Mouse (Mus musculus): ENCODE results near the gene Ptpra. TPM values are rescaled to one million over a fixed set of nuclear protein-coding genes. Genes with fewer than 3 reads are reported as not detected.
A peak's percentile ranks its signal among the peaks of the same experiment; 100 is the strongest.

Gene Ptpra
- polyA plus RNA-seq, 1 experiment from 2014 or later, result 158 TPM

- no peak overlapping the region for H3K27ac ChIP-seq
- H3K4me1 ChIP-seq (replicated peaks; ENCODE audit: control insufficient read depth, insufficient read depth, low read length), result peaks cover 36% of the 10 kb centered on the region
- peaks cover 6% of the 10 kb centered on the region; the same call in 1 of the 2 replicates for H3K27me3 ChIP-seq (ENCODE audit: control insufficient read depth, insufficient read depth, low read length)
- DNase-seq (ENCODE audit: low spot score) (no peak), ATAC-seq (ENCODE audit: low FRiP score) (no peak)
- H3K9me3 ChIP-seq (ENCODE audit: control insufficient read depth, low read length), result no peaks in the 10 kb centered on the region
- 56% methylated on average over 2 of the region's 2 CpGs for WGBS
- H3K36me3 ChIP-seq (replicated peaks; ENCODE audit: control insufficient read depth, insufficient read depth), result no peaks in the 10 kb centered on the region
- no peak overlapping the region for H3K4me2 ChIP-seq (replicated peaks)
- H3K4me3 ChIP-seq (replicated peaks; ENCODE audit: low read length), result no peak overlapping the region
- no peak overlapping the region for H3K9ac ChIP-seq
Observed at GRCm38 (mm10) chr2:130452266-130452665, 2.2 kb downstream of the Ptpra start.

DNA sequence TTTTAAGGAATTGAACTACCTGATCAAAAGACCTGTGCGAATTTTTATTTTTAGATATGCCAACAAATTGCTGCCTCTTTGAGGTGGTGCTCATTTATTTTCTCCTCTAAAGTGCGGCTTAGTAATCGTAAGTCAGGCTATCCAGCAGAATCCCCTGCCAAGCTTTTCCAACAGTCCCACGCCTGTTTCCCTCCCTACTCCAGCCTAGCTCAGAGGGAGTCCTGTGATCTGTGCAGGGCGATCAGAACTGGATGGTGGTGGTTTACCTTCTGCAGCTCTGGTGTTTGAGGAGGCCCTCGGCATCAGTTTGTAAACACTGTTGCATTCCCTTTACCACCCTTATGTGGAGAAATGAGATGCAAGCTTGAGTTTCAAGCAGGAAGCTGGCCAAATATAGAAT, 3.3 kb downstream of the Ptpra start:
- H3K4me1 ChIP-seq (replicated peaks; ENCODE audit: control insufficient read depth, insufficient read depth, low read length), result peaks cover 36% of the 10 kb centered on the region
- WGBS, result 73% methylated on average over 6 of the region's 6 CpGs
- H3K27ac ChIP-seq, result no peak overlapping the region
- H3K9me3 ChIP-seq (ENCODE audit: control insufficient read depth, low read length), result no peaks in the 10 kb centered on the region
- H3K36me3 ChIP-seq (replicated peaks; ENCODE audit: control insufficient read depth, insufficient read depth), result no peaks in the 10 kb centered on the region
- ATAC-seq (ENCODE audit: low FRiP score) (no peak), DNase-seq (ENCODE audit: low spot score) (no peak)
- no peak overlapping the region for H3K4me2 ChIP-seq (replicated peaks)
- no peak overlapping the region for H3K4me3 ChIP-seq (replicated peaks; ENCODE audit: low read length)
- no peak overlapping the region for H3K9ac ChIP-seq
- H3K27me3 ChIP-seq (ENCODE audit: control insufficient read depth, insufficient read depth, low read length), result peaks cover 1% of the 10 kb centered on the region; the same call in 1 of the 2 replicates

DNA sequence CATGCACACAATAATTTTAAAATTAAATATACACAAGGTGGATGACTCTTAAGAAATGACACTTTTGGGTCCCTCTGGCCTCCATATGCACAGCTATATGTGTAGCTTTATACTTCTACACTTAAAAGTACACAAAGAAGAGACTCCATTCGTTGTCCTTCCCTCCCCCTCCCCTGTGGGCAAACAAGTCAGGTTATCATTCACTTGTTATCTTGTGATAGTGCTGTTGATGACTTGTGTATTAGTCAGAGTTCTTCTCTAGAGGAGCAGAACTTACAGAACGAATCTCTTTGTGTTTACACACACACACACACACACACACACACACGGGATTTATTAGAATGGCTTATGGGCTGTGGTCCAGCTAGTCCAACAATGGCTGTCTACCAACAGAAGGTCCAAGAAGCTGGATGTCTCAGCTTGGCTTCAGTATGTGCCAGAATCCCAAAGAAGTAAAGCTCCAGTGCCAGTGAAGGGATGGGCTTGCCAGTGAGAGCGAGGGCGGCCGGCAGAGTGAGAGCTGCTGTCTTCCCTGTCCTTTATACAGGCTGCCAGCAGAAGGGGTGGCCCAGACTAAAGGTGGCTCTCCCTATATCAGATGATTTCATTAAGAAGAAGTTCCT, 4.8 kb downstream of the Ptpra start:
- 61% methylated on average over 6 of the region's 6 CpGs for WGBS
- Histone ChIP-seq H3K4me1 (replicated peaks; ENCODE audit: control insufficient read depth, insufficient read depth, low read length) (peaks cover 29% of the 10 kb centered on the region), H3K9me3 (ENCODE audit: control insufficient read depth, low read length) (no peaks in the 10 kb centered on the region), H3K4me2 (replicated peaks) (no peak overlapping the region), H3K27me3 (ENCODE audit: control insufficient read depth, insufficient read depth, low read length) (no peaks in the 10 kb centered on the region), H3K27ac (no peak overlapping the region), H3K36me3 (replicated peaks; ENCODE audit: control insufficient read depth, insufficient read depth) (no peaks in the 10 kb centered on the region), H3K4me3 (replicated peaks; ENCODE audit: low read length) (no peak overlapping the region), H3K9ac (no peak overlapping the region)
- ATAC-seq (ENCODE audit: low FRiP score) (no peak), DNase-seq (ENCODE audit: low spot score) (no peak)

GRCm38 (mm10) chr2:130457871-130458270, 7.8 kb downstream of the Ptpra start:
- no peak overlapping the region for H3K4me3 ChIP-seq (replicated peaks; ENCODE audit: low read length)
- WGBS, result 92% methylated on average over 3 of the region's 3 CpGs
- ATAC-seq (ENCODE audit: low FRiP score), result no peak

GRCm38 (mm10) chr2:130459576-130459975, 9.5 kb downstream of the Ptpra start:
- Histone ChIP-seq H3K4me1 (replicated peaks; ENCODE audit: control insufficient read depth, insufficient read depth, low read length) (no peaks in the 10 kb centered on the region), H3K9me3 (ENCODE audit: control insufficient read depth, low read length) (no peaks in the 10 kb centered on the region), H3K27ac (no peak overlapping the region), H3K27me3 (ENCODE audit: control insufficient read depth, insufficient read depth, low read length) (no peaks in the 10 kb centered on the region), H3K4me2 (replicated peaks) (no peak overlapping the region), H3K4me3 (replicated peaks; ENCODE audit: low read length) (no peak overlapping the region), H3K9ac (no peak overlapping the region), H3K36me3 (replicated peaks; ENCODE audit: control insufficient read depth, insufficient read depth) (no peaks in the 10 kb centered on the region)
- 92% methylated on average over 3 of the region's 3 CpGs for WGBS
- ATAC-seq (ENCODE audit: low FRiP score) (no peak), DNase-seq (ENCODE audit: low spot score) (no peak)

More at GRCm38 (mm10) chr2:130457871-130458270, 7.8 kb downstream of the Ptpra start:
- H3K36me3 ChIP-seq (replicated peaks; ENCODE audit: control insufficient read depth, insufficient read depth), result no peaks in the 10 kb centered on the region
- H3K4me2 ChIP-seq (replicated peaks), result no peak overlapping the region
- no peak for DNase-seq (ENCODE audit: low spot score)
- no peak overlapping the region for H3K27ac ChIP-seq
- peaks cover 7% of the 10 kb centered on the region; the same call in 1 of the 2 replicates for H3K4me1 ChIP-seq (replicated peaks; ENCODE audit: control insufficient read depth, insufficient read depth, low read length)
- no peaks in the 10 kb centered on the region for H3K9me3 ChIP-seq (ENCODE audit: control insufficient read depth, low read length)
- no peak overlapping the region for H3K9ac ChIP-seq
- no peaks in the 10 kb centered on the region for H3K27me3 ChIP-seq (ENCODE audit: control insufficient read depth, insufficient read depth, low read length)

- no peak overlapping the region for H3K9ac ChIP-seq
- DNase-seq (ENCODE audit: low spot score), result no peak
- no peak overlapping the region for H3K4me2 ChIP-seq (replicated peaks)
- WGBS, result 85% methylated on average over 15 of the region's 15 CpGs
- H3K27me3 ChIP-seq (ENCODE audit: control insufficient read depth, insufficient read depth, low read length), result no peaks in the 10 kb centered on the region
- H3K4me1 ChIP-seq (replicated peaks; ENCODE audit: control insufficient read depth, insufficient read depth, low read length), result no peaks in the 10 kb centered on the region
- no peak for ATAC-seq (ENCODE audit: low FRiP score)
- no peaks in the 10 kb centered on the region for H3K36me3 ChIP-seq (replicated peaks; ENCODE audit: control insufficient read depth, insufficient read depth)
- H3K4me3 ChIP-seq (replicated peaks; ENCODE audit: low read length), result no peak overlapping the region
- no peaks in the 10 kb centered on the region for H3K9me3 ChIP-seq (ENCODE audit: control insufficient read depth, low read length)
- H3K27ac ChIP-seq, result no peak overlapping the region
Observed at GRCm38 (mm10) chr2:130461287-130462071, 11.4 kb downstream of the Ptpra start.

- Histone ChIP-seq H3K4me1 (replicated peaks; ENCODE audit: control insufficient read depth, insufficient read depth, low read length) (peaks cover 18% of the 10 kb centered on the region), H3K27ac (no peak overlapping the region), H3K9ac (no peak overlapping the region), H3K36me3 (replicated peaks; ENCODE audit: control insufficient read depth, insufficient read depth) (no peaks in the 10 kb centered on the region), H3K27me3 (ENCODE audit: control insufficient read depth, insufficient read depth, low read length) (no peaks in the 10 kb centered on the region), H3K9me3 (ENCODE audit: control insufficient read depth, low read length) (no peaks in the 10 kb centered on the region), H3K4me3 (replicated peaks; ENCODE audit: low read length) (no peak overlapping the region), H3K4me2 (replicated peaks) (no peak overlapping the region)
- 90% methylated on average over 1 of the region's 1 CpGs for WGBS
- DNase-seq (ENCODE audit: low spot score) (no peak), ATAC-seq (ENCODE audit: low FRiP score) (no peak)
Observed at GRCm38 (mm10) chr2:130466438-130466837, 16.4 kb downstream of the Ptpra start.

DNA sequence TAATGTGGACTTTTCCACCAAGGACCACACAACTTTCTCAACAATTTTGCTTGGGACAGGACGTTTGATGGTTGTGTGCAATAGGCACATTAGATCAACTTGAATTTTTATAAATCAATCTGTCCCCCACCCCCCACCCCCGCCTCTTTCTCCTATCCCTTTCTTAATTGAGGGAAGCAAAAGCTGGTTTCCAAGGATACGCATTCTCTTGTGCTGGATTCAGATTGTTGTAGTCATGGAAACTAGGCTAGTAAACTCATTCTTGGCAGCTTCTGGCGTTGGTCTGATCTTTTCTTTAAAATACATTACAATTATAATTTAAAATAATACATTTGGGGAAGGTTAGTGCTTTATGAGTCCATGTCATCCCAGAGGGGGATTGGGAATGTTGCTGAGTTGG, 19.3 kb downstream of the Ptpra start:
- Histone ChIP-seq H3K4me3 (replicated peaks; ENCODE audit: low read length) (no peak overlapping the region), H3K4me2 (replicated peaks) (peak overlapping the region; percentile 16; the same call in 1 of the 2 replicates), H3K27ac (no peak overlapping the region), H3K9me3 (ENCODE audit: control insufficient read depth, low read length) (no peaks in the 10 kb centered on the region), H3K4me1 (replicated peaks; ENCODE audit: control insufficient read depth, insufficient read depth, low read length) (peaks cover 18% of the 10 kb centered on the region), H3K9ac (no peak overlapping the region), H3K27me3 (ENCODE audit: control insufficient read depth, insufficient read depth, low read length) (no peaks in the 10 kb centered on the region), H3K36me3 (replicated peaks; ENCODE audit: control insufficient read depth, insufficient read depth) (no peaks in the 10 kb centered on the region)
- peak; percentile 58 for DNase-seq (ENCODE audit: low spot score)
- no peak for ATAC-seq (ENCODE audit: low FRiP score)
- WGBS, result 14% methylated on average over 4 of the region's 4 CpGs

DNA sequence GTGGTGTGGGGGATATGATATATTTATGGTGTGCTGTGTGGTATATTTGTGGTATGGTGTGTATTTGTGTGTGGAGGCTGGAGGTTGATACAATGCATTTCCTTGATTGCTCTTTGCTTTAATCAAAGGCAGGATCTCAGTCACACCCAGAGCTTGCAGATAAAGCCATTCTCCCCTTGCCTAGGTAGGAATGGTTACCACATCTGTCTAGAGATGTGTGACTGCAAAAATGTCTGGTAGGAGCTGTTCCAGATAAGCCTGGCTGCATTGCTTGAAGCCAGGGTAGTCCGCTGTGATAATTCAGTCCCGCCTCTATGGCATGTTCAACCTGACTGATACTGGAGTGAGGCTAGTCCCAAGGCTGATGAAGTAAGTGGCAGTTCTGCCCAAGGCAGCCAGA, 19.9 kb downstream of the Ptpra start:
- no peaks in the 10 kb centered on the region for H3K27me3 ChIP-seq (ENCODE audit: control insufficient read depth, insufficient read depth, low read length)
- ATAC-seq (ENCODE audit: low FRiP score), result no peak
- H3K4me2 ChIP-seq (replicated peaks), result no peak overlapping the region
- DNase-seq (ENCODE audit: low spot score), result no peak
- H3K27ac ChIP-seq, result no peak overlapping the region; the same call in 1 of the 2 replicates
- H3K36me3 ChIP-seq (replicated peaks; ENCODE audit: control insufficient read depth, insufficient read depth), result no peaks in the 10 kb centered on the region
- no peak overlapping the region for H3K9ac ChIP-seq
- WGBS, result 58% methylated on average over 2 of the region's 2 CpGs
- no peaks in the 10 kb centered on the region for H3K9me3 ChIP-seq (ENCODE audit: control insufficient read depth, low read length)
- no peak overlapping the region for H3K4me3 ChIP-seq (replicated peaks; ENCODE audit: low read length)
- peaks cover 18% of the 10 kb centered on the region for H3K4me1 ChIP-seq (replicated peaks; ENCODE audit: control insufficient read depth, insufficient read depth, low read length)
